Mouse (Mus musculus) stomach, embryonic 15.5 days (tissue): Measurements from ENCODE around the gene Tex16. TPM values are rescaled to one million over a fixed set of nuclear protein-coding genes. Genes with fewer than 3 reads are reported as not detected.

ENCODE experiments used
- ATAC-seq: fragments of 200-750 bp; cut with Nextera tagmentation; 2 replicates; pipeline ENCODE4 v1.8.0; 2017; ENCODE audit warnings: low read depth, moderate number of reproducible peaks, moderate TSS enrichment; ENCODE audit not compliant: insufficient read depth, low FRiP score
- H3K27ac ChIP-seq: fragments of 300-500 bp; sonication (generic); 2 replicates; pipeline ENCODE4 v1.5.1; 2015; ENCODE audit warnings: mild to moderate bottlenecking, inconsistent platforms
- H3K27me3 ChIP-seq: fragments of 300-500 bp; sonication (generic); replicated peaks from 2 replicates; pipeline ENCODE4 v1.6.1; 2015; ENCODE audit warnings: inconsistent platforms
- H3K36me3 ChIP-seq: fragments of 300-500 bp; sonication (generic); 2 replicates; pipeline ENCODE4 v1.6.1; 2015; ENCODE audit warnings: inconsistent platforms
- H3K4me1 ChIP-seq: fragments of 300-500 bp; sonication (generic); 2 replicates; pipeline ENCODE4 v1.6.1; 2015; ENCODE audit warnings: inconsistent platforms
- H3K4me2 ChIP-seq: fragments of 300-500 bp; sonication (generic); 2 replicates; pipeline ENCODE4 v1.6.1; 2015; ENCODE audit warnings: mild to moderate bottlenecking, inconsistent platforms
- H3K4me3 ChIP-seq: fragments of 300-500 bp; sonication (generic); replicated peaks from 2 replicates; pipeline ENCODE4 v1.5.1; 2015; ENCODE audit warnings: inconsistent platforms
- H3K9ac ChIP-seq: fragments of 300-500 bp; sonication (generic); 2 replicates; pipeline ENCODE4 v1.6.1; 2015; ENCODE audit warnings: inconsistent platforms
- H3K9me3 ChIP-seq: fragments of 300-500 bp; sonication (generic); 2 replicates; pipeline ENCODE4 v1.6.1; 2016; ENCODE audit warnings: inconsistent platforms
- WGBS: fragments of 180-500 bp; shearing (Covaris S2); methylation state at CpG from one replicate; pipeline ENCODE4 v1.1.7; 2015; 5-methylcytosine and 5-hydroxymethylcytosine counted together
- polyA plus RNA-seq: library from polyadenylated mRNA; unstranded; fragments of >200 nt; fragmentation: Nextera tagmentation; extraction: Ambion mirVana; gene quantifications from 2 replicates; pipeline ENCODE4 v1.2.1, GENCODE M21; 2015

The Tex16 gene
- 0.04 and 0.54 TPM in 2 replicates for polyA plus RNA-seq

- no peak for ATAC-seq
- Histone ChIP-seq H3K9ac (no peak within 1 kb of the TSS), H3K4me2 (no peak within 1 kb of the TSS), H3K27me3 (no peaks in the 10 kb centered on the region), H3K9me3 (no peaks in the 10 kb centered on the region), H3K4me3 (no peak within 1 kb of the TSS), H3K4me1 (no peaks in the 10 kb centered on the region), H3K36me3 (no peaks in the 10 kb centered on the region), H3K27ac (no peak within 1 kb of the TSS)
Observed at GRCm38 (mm10) chrX:112010707-112011106, at the start of gene Tex16. Gene Tex16 (plus strand): TSS chrX:112011007.

- no peak overlapping the region for H3K4me3 ChIP-seq
Observed at GRCm38 (mm10) chrX:111999661-112000060, 11.1 kb upstream of the Tex16 start.

More at GRCm38 (mm10) chrX:111999661-112000060, 11.1 kb upstream of the Tex16 start:
- no peak overlapping the region for H3K9ac ChIP-seq
- no peak overlapping the region for H3K27ac ChIP-seq
- no peak for ATAC-seq
- no peak overlapping the region for H3K4me2 ChIP-seq
- no peaks in the 10 kb centered on the region for H3K36me3 ChIP-seq
- no peaks in the 10 kb centered on the region for H3K27me3 ChIP-seq
- 26% methylated on average over 1 of the region's 1 CpGs for WGBS
- H3K4me1 ChIP-seq: no peaks in the 10 kb centered on the region
- H3K9me3 ChIP-seq: no peaks in the 10 kb centered on the region

Other genes starting within 250 kb of the Tex16 start
- 0.19 TPM in 1 of 2 replicates, not detected in the other for gene Gm45194, start 119.6 kb upstream of the Tex16 start, polyA plus RNA-seq
- 0.09 TPM in 1 of 2 replicates, not detected in the other for gene 4933403O08Rik, start 228.0 kb downstream of the Tex16 start, polyA plus RNA-seq